Mouse (Mus musculus): ENCODE data around the gene Sirt7. TPM values are rescaled to one million over a fixed set of nuclear protein-coding genes. Genes with fewer than 3 reads are reported as not detected.

Gene Sirt7
- polyA plus RNA-seq (2015; fragmentation: Nextera tagmentation; extraction: Ambion mirVana), result 39.3 and 46.2 TPM in 2 replicates

DNA sequence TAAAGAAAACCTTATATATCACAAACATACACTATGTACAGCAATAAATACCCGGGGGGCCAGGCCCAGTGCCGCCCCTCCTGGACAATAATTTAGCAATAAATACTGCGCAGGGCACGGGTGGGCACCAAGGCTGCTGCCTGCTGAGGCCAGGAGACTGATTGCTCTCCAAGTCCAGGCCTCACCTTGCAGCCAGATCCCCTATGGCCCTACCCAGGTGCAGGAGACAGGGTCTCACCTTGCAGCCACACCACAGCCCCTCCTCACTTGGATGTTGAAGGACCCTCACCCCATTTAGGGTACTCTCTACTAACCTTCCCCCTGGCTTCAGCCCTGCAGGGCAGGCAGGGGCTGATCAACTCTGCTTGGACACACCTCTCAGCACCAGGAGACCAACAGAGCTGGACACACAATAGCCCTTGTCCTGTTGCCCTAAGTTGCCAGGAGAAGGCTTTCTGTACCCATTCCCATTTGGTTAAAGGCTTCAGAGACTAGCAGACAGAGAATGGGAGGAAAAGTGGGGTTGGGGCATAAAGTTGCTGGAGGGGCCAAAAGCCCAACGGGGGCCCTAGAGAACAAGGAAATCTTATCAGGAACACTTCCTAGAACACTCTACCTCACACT, at the start of gene Sirt7:
TSS of gene Sirt7 (minus strand) at position 89 of the 624 bp plus-strand sequence.
- peak within 1 kb of the TSS; percentile 81 for H3K9ac ChIP-seq (ENCODE audit: low read depth, low read length)
- peak; percentile 41 for ATAC-seq
- peaks cover 23% of the 10 kb centered on the region for H3K4me1 ChIP-seq (ENCODE audit: control insufficient read depth, insufficient read depth, low read length)
- peak within 1 kb of the TSS; percentile 96 for H3K4me3 ChIP-seq (ENCODE audit: low read depth, low read length)
- no peaks in the 10 kb centered on the region for H3K27me3 ChIP-seq (ENCODE audit: control insufficient read depth, insufficient read depth, low read depth, low read length)
- H3K4me2 ChIP-seq (ENCODE audit: low read length), result peak within 1 kb of the TSS; percentile 97
- peak within 1 kb of the TSS; percentile 79 for H3K27ac ChIP-seq (ENCODE audit: low read length)
- H3K9me3 ChIP-seq (replicated peaks; ENCODE audit: control insufficient read depth, low read length, poor library complexity, severe bottlenecking), result no peaks in the 10 kb centered on the region
- WGBS, result 19% methylated on average over 5 of the region's 5 CpGs
- peaks cover 17% of the 10 kb centered on the region for H3K36me3 ChIP-seq (ENCODE audit: control insufficient read depth, insufficient read depth, low read length)

DNA sequence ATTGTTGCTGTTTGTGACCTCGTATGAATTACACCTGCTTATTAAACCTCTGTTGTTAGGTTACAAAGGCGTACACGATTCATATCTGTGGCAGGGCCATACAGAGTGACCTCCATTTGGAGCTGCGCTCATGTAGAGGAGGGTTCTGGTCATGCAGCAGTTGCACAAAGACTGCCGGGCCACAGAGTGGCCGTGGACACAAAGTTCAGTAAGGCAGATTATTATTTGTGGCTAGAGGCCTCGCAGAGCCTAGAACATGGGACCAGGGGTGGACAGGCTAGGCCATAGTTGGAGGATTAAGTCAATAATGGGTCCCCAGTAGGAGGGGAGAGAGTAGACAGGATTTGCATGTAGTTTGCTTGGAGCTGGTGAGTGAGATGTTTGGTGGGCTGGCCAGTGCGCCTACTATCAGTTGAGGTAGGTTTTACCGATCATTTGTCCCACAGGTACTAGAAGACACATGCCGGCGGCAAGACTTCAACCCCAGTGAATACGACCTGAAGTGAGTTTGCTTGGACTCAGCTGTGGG, 48.6 kb upstream of the Sirt7 start:
- H3K27me3 ChIP-seq (ENCODE audit: control insufficient read depth, insufficient read depth, low read depth, low read length), result no peaks in the 10 kb centered on the region
- 34% methylated on average over 12 of the region's 12 CpGs for WGBS

GRCm38 (mm10) chr11:120672687-120673593, 47.9 kb upstream of the Sirt7 start, which contains the start of gene Aspscr1:
Gene Aspscr1, plus strand, starts transcription at chr11:120672973.
- Histone ChIP-seq H3K27ac (ENCODE audit: low read length) (peak within 1 kb of the TSS; percentile 91), H3K4me1 (ENCODE audit: control insufficient read depth, insufficient read depth, low read length) (peaks cover 17% of the 10 kb centered on the region), H3K4me3 (ENCODE audit: low read depth, low read length) (peak within 1 kb of the TSS; percentile 68), H3K27me3 (ENCODE audit: control insufficient read depth, insufficient read depth, low read depth, low read length) (no peaks in the 10 kb centered on the region), H3K9me3 (replicated peaks; ENCODE audit: control insufficient read depth, low read length, poor library complexity, severe bottlenecking) (no peaks in the 10 kb centered on the region), H3K4me2 (ENCODE audit: low read length) (peak within 1 kb of the TSS; percentile 91), H3K36me3 (ENCODE audit: control insufficient read depth, insufficient read depth, low read length) (0 out of 2 replicates have a peak, but pooled peaks cover 6% of the 10 kb centered on the region), H3K9ac (ENCODE audit: low read depth, low read length) (peak within 1 kb of the TSS; percentile 84)
- WGBS, result 2% methylated on average over 67 of the region's 83 CpGs
- ATAC-seq, result peak; percentile 96

More for the DNA sequence above, 48.6 kb upstream of the Sirt7 start:
- Histone ChIP-seq H3K9me3 (replicated peaks; ENCODE audit: control insufficient read depth, low read length, poor library complexity, severe bottlenecking) (no peaks in the 10 kb centered on the region), H3K36me3 (ENCODE audit: control insufficient read depth, insufficient read depth, low read length) (peaks cover 9% of the 10 kb centered on the region; the same call in 1 of the 2 replicates), H3K27ac (ENCODE audit: low read length) (peak overlapping the region; percentile 91), H3K4me3 (ENCODE audit: low read depth, low read length) (peak overlapping the region; percentile 68), H3K4me2 (ENCODE audit: low read length) (peak overlapping the region; percentile 91), H3K9ac (ENCODE audit: low read depth, low read length) (peak overlapping the region; percentile 84), H3K4me1 (ENCODE audit: control insufficient read depth, insufficient read depth, low read length) (peaks cover 17% of the 10 kb centered on the region)
- ATAC-seq, result no peak; the same call in 1 of the 2 replicates

GRCm38 (mm10) chr11:120666617-120667016, 41.6 kb upstream of the Sirt7 start:
- H3K9ac ChIP-seq (ENCODE audit: low read depth, low read length), result no peak overlapping the region
- ATAC-seq, result no peak
- no peaks in the 10 kb centered on the region for H3K9me3 ChIP-seq (replicated peaks; ENCODE audit: control insufficient read depth, low read length, poor library complexity, severe bottlenecking)
- H3K4me3 ChIP-seq (ENCODE audit: low read depth, low read length), result no peak overlapping the region
- H3K4me1 ChIP-seq (ENCODE audit: control insufficient read depth, insufficient read depth, low read length), result no peaks in the 10 kb centered on the region
- WGBS, result 5% methylated on average over 3 of the region's 3 CpGs
- H3K27ac ChIP-seq (ENCODE audit: low read length), result no peak overlapping the region
- no peaks in the 10 kb centered on the region for H3K36me3 ChIP-seq (ENCODE audit: control insufficient read depth, insufficient read depth, low read length)
- peaks cover 29% of the 10 kb centered on the region for H3K27me3 ChIP-seq (ENCODE audit: control insufficient read depth, insufficient read depth, low read depth, low read length)
- H3K4me2 ChIP-seq (ENCODE audit: low read length), result no peak overlapping the region

DNA sequence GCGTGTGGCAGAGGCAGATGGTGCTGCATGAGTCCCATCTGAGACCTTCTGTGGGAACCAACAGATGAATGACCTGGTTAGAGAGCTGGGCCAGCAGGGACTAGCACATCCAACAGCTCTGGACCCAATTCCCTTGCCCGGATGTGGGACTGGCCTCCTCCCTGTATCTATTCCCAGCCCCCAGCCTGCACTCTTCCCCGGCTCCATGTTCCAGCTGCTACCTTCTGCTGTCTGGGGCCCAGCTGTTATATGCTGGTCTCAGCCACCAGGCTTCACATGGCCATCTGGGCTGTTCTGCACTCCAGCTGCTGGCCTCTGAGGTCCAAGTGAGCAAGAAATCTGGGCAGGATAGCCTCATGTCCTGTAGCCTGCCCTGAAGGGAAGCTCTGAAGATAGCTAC, 40.4 kb upstream of the Sirt7 start:
- no peaks in the 10 kb centered on the region for H3K36me3 ChIP-seq (ENCODE audit: control insufficient read depth, insufficient read depth, low read length)
- peaks cover 40% of the 10 kb centered on the region for H3K27me3 ChIP-seq (ENCODE audit: control insufficient read depth, insufficient read depth, low read depth, low read length)
- no peak overlapping the region for H3K4me3 ChIP-seq (ENCODE audit: low read depth, low read length)
- peaks cover 8% of the 10 kb centered on the region; the same call in 1 of the 2 replicates for H3K4me1 ChIP-seq (ENCODE audit: control insufficient read depth, insufficient read depth, low read length)
- H3K4me2 ChIP-seq (ENCODE audit: low read length), result no peak overlapping the region
- H3K27ac ChIP-seq (ENCODE audit: low read length), result no peak overlapping the region
- no peak for ATAC-seq
- WGBS, result 83% methylated on average over 3 of the region's 3 CpGs
- no peaks in the 10 kb centered on the region for H3K9me3 ChIP-seq (replicated peaks; ENCODE audit: control insufficient read depth, low read length, poor library complexity, severe bottlenecking)
- H3K9ac ChIP-seq (ENCODE audit: low read depth, low read length), result no peak overlapping the region

- Histone ChIP-seq H3K4me1 (ENCODE audit: control insufficient read depth, insufficient read depth, low read length) (peaks cover 11% of the 10 kb centered on the region; the same call in 1 of the 2 replicates), H3K27me3 (ENCODE audit: control insufficient read depth, insufficient read depth, low read depth, low read length) (peaks cover 57% of the 10 kb centered on the region), H3K4me2 (ENCODE audit: low read length) (no peak overlapping the region), H3K9ac (ENCODE audit: low read depth, low read length) (no peak overlapping the region), H3K4me3 (ENCODE audit: low read depth, low read length) (no peak overlapping the region), H3K27ac (ENCODE audit: low read length) (no peak overlapping the region), H3K9me3 (replicated peaks; ENCODE audit: control insufficient read depth, low read length, poor library complexity, severe bottlenecking) (no peaks in the 10 kb centered on the region), H3K36me3 (ENCODE audit: control insufficient read depth, insufficient read depth, low read length) (no peaks in the 10 kb centered on the region)
- ATAC-seq, result no peak
- 48% methylated on average over 5 of the region's 5 CpGs for WGBS
These were observed 38.7 kb upstream of the Sirt7 start for GRCm38 (mm10) chr11:120663714-120664113.

GRCm38 (mm10) chr11:120662759-120663158, 37.7 kb upstream of the Sirt7 start:
- Histone ChIP-seq H3K36me3 (ENCODE audit: control insufficient read depth, insufficient read depth, low read length) (no peaks in the 10 kb centered on the region), H3K4me2 (ENCODE audit: low read length) (no peak overlapping the region), H3K9ac (ENCODE audit: low read depth, low read length) (no peak overlapping the region), H3K27ac (ENCODE audit: low read length) (no peak overlapping the region), H3K4me1 (ENCODE audit: control insufficient read depth, insufficient read depth, low read length) (peaks cover 11% of the 10 kb centered on the region; the same call in 1 of the 2 replicates), H3K4me3 (ENCODE audit: low read depth, low read length) (no peak overlapping the region), H3K9me3 (replicated peaks; ENCODE audit: control insufficient read depth, low read length, poor library complexity, severe bottlenecking) (no peaks in the 10 kb centered on the region), H3K27me3 (ENCODE audit: control insufficient read depth, insufficient read depth, low read depth, low read length) (peaks cover 67% of the 10 kb centered on the region)
- no peak for ATAC-seq
- WGBS, result 22% methylated on average over 6 of the region's 6 CpGs

DNA sequence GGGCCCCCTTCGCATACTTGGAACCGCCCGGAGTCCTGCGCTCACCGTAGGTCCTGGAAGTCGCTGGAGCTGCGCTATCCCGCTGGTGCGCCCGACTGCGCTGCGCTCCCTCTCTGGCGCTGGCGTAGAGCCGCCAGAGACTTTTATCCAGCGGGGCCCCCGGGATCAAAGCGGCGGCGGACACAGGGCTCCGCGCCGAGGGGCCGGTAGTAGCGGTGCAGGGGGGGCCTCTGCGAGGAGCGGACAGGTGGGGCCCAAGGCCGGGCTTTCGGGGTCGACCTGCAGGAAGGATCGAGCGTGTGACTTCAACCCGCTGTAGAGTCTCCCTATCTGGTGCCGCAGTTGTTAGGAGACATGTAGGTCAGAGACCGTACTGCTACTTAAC, 36.0 kb upstream of the Sirt7 start, which contains the start of gene Notum:
TSS of gene Notum (minus strand) at position 100 of the 385 bp plus-strand sequence.
- Histone ChIP-seq H3K4me1 (ENCODE audit: control insufficient read depth, insufficient read depth, low read length) (peaks cover 11% of the 10 kb centered on the region; the same call in 1 of the 2 replicates), H3K36me3 (ENCODE audit: control insufficient read depth, insufficient read depth, low read length) (no peaks in the 10 kb centered on the region), H3K4me3 (ENCODE audit: low read depth, low read length) (peak within 1 kb of the TSS; percentile 36), H3K27ac (ENCODE audit: low read length) (no peak within 1 kb of the TSS), H3K9me3 (replicated peaks; ENCODE audit: control insufficient read depth, low read length, poor library complexity, severe bottlenecking) (no peaks in the 10 kb centered on the region), H3K27me3 (ENCODE audit: control insufficient read depth, insufficient read depth, low read depth, low read length) (peaks cover 80% of the 10 kb centered on the region), H3K9ac (ENCODE audit: low read depth, low read length) (peak within 1 kb of the TSS; percentile 44; the same call in 1 of the 2 replicates), H3K4me2 (ENCODE audit: low read length) (peak within 1 kb of the TSS; percentile 58)
- WGBS, result under 1% methylated on average over 33 of the region's 35 CpGs
- ATAC-seq, result no peak

Data from midbrain, embryonic 16.5 days (tissue).